Mouse (Mus musculus): ENCODE data around the gene Gm21915.

The Gm21915 gene

GRCm38 (mm10) chr9:40709587-40709986 lies 39.2 kb downstream of the Gm21915 start:
- ATAC-seq (ENCODE audit: insufficient number of reproducible peaks, low FRiP score, low TSS enrichment), result no peak

- ATAC-seq (ENCODE audit: insufficient number of reproducible peaks, low FRiP score, low TSS enrichment), result no peak
Measured at GRCm38 (mm10) chr9:40709991-40710390, 39.6 kb downstream of the Gm21915 start.

- no peak for ATAC-seq (ENCODE audit: insufficient number of reproducible peaks, low FRiP score, low TSS enrichment)
Measured at GRCm38 (mm10) chr9:40711654-40712053, 41.2 kb downstream of the Gm21915 start.

- ATAC-seq (ENCODE audit: insufficient number of reproducible peaks, low FRiP score, low TSS enrichment), result peak; percentile 68; the same call in 1 of the 2 replicates
Measured at GRCm38 (mm10) chr9:40717182-40717874, 46.9 kb downstream of the Gm21915 start.

- no peak for ATAC-seq (ENCODE audit: insufficient number of reproducible peaks, low FRiP score, low TSS enrichment)
Measured at GRCm38 (mm10) chr9:40717875-40718185, 47.4 kb downstream of the Gm21915 start.

Data from cerebellum, adult (tissue).